Comparison of ENCODE assay signal across 8 mouse cellular contexts in the genomic region with DNA sequence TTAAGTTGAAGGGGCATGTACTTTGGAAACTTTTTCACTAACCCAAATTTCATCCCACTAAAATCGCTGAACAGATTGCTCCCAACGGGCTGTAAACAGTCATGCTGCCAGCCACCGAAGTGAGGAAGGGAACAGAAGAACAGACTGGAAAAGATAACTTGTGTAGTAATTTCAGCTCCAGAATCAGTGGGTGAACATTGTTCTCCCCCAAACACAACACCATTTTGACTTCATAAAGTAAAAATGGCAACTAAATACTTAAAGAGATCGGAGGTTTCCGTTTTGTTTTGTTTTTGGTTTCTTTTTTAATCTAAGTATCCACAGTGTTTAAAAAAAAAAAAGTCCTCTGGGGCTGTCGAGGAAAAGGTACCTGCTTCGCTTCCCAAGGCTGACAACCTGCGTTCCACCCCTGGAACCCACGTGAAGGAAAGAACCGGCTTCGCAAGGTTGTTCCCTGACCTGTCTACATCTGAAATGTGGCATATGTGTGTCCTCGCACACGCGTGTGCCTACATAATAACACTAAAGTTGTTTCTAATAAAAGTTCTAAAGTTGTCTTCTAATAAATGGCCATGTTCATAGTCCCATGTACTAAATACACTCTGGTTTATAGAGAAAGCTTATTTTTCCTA. TPM values are rescaled to one million over a fixed set of nuclear protein-coding genes. Genes with fewer than 3 reads are reported as not detected.
DNase-seq lines count a peak whose midpoint lies in the region; ATAC-seq and TF ChIP-seq lines count a peak whose summit lies in the region.

No protein-coding gene starts in this region.

- H3K9ac ChIP-seq in kidney, postnatal 0 days (ENCODE audit: low read depth, low read length), result no peak overlapping the region
- H3K9ac ChIP-seq in heart, embryonic 15.5 days, result peak overlapping the region; percentile 100; the same call in 1 of the 2 replicates
- H3K9ac ChIP-seq in lung, embryonic 15.5 days, result peak overlapping the region; percentile 15; the same call in 1 of the 2 replicates

- no peaks in the 10 kb centered on the region for H3K27me3 ChIP-seq in kidney, postnatal 0 days (ENCODE audit: insufficient read depth, low read length)
- no peaks in the 10 kb centered on the region for H3K27me3 ChIP-seq in heart, embryonic 15.5 days
- H3K27me3 ChIP-seq in lung, embryonic 15.5 days, result no peaks in the 10 kb centered on the region

- no peaks in the 10 kb centered on the region for H3K36me3 ChIP-seq in kidney, postnatal 0 days (ENCODE audit: insufficient read depth, low read length)
- no peaks in the 10 kb centered on the region for H3K36me3 ChIP-seq in heart, embryonic 15.5 days
- no peaks in the 10 kb centered on the region for H3K36me3 ChIP-seq in lung, embryonic 15.5 days

- WGBS in kidney, postnatal 0 days, result 43% methylated on average over 14 of the region's 14 CpGs
- WGBS in heart, embryonic 15.5 days, result 46% methylated on average over 14 of the region's 14 CpGs
- WGBS in lung, embryonic 15.5 days, result 42% methylated on average over 14 of the region's 14 CpGs

- peak overlapping the region; percentile 91 for H3K4me3 ChIP-seq in kidney, postnatal 0 days (replicated peaks; ENCODE audit: low read depth, low read length)
- H3K4me3 ChIP-seq in heart, embryonic 15.5 days, result peak overlapping the region; percentile 99
- H3K4me3 ChIP-seq in lung, embryonic 15.5 days, result peak overlapping the region; percentile 95

- H3K4me1 ChIP-seq in kidney, postnatal 0 days (replicated peaks; ENCODE audit: insufficient read depth, low read length), result no peaks in the 10 kb centered on the region; the same call in 1 of the 2 replicates
- peaks cover 20% of the 10 kb centered on the region for H3K4me1 ChIP-seq in heart, embryonic 15.5 days (replicated peaks)
- peaks cover 25% of the 10 kb centered on the region for H3K4me1 ChIP-seq in lung, embryonic 15.5 days

- peak; percentile 24 for DNase-seq in kidney, postnatal 0 days (ENCODE audit: low spot score)
- no peak for DNase-seq in kidney, postnatal 36 days
- peak; percentile 34 for DNase-seq in brain, adult 2 months (ENCODE audit: low read depth, low spot score)
- DNase-seq in right cerebral cortex, postnatal 10 days (ENCODE audit: low spot score in 2 of 2), result no peak
- DNase-seq in urinary bladder, postnatal 36 days (ENCODE audit: low spot score in 2 of 2), result no peak
- no peak for DNase-seq in testis, postnatal 10 days (ENCODE audit: low spot score)

- H3K27ac ChIP-seq in kidney, postnatal 0 days, result no peak overlapping the region
- peak overlapping the region; percentile 99 for H3K27ac ChIP-seq in heart, embryonic 15.5 days
- H3K27ac ChIP-seq in lung, embryonic 15.5 days, result no peak overlapping the region

- H3K9me3 ChIP-seq in kidney, postnatal 0 days (replicated peaks; ENCODE audit: low read length), result no peaks in the 10 kb centered on the region
- no peaks in the 10 kb centered on the region for H3K9me3 ChIP-seq in heart, embryonic 15.5 days (replicated peaks)
- no peaks in the 10 kb centered on the region for H3K9me3 ChIP-seq in lung, embryonic 15.5 days

- ATAC-seq in kidney, postnatal 0 days (replicated peaks; ENCODE audit: low FRiP score, low read depth), result no peak
- no peak for ATAC-seq in heart, embryonic 15.5 days (replicated peaks; ENCODE audit: insufficient number of reproducible peaks, insufficient read depth, low FRiP score, low read depth)
- ATAC-seq in lung, embryonic 15.5 days (ENCODE audit: borderline replicate concordance, extremely low read depth, low FRiP score, low TSS enrichment), result no peak

- no peak for TF ChIP-seq CTCF in kidney, postnatal 0 days (IDR thresholded peaks at IDR 0.05; ENCODE audit: low read depth)

- peak overlapping the region; percentile 81 for H3K4me2 ChIP-seq in kidney, postnatal 0 days (ENCODE audit: low read length)
- peak overlapping the region; percentile 77 for H3K4me2 ChIP-seq in heart, embryonic 15.5 days
- H3K4me2 ChIP-seq in lung, embryonic 15.5 days, result peak overlapping the region; percentile 83

RNA-seq across cellular contexts. Expression of gene Sos2, which starts 1.3 kb away (rescaled TPM):
- 7.1 and 8.4 TPM in 2 replicates for polyA plus RNA-seq in kidney, postnatal 0 days (2015; fragmentation: Nextera tagmentation; extraction: Ambion mirVana)
- 6.7 and 7.4 TPM in 2 replicates for polyA plus RNA-seq in heart, embryonic 15.5 days (2015; fragmentation: Nextera tagmentation; extraction: Ambion mirVana)
- polyA plus RNA-seq in lung, embryonic 15.5 days (2015; fragmentation: Nextera tagmentation; extraction: Ambion mirVana), result 7.5 and 8.9 TPM in 2 replicates

RNA-seq across cellular contexts. Expression of gene L2hgdh, which starts 41.8 kb away (rescaled TPM):
- polyA plus RNA-seq in kidney, postnatal 0 days (2015; fragmentation: Nextera tagmentation; extraction: Ambion mirVana), result 20.0 and 21.1 TPM in 2 replicates
- 15.4 and 16.4 TPM in 2 replicates for polyA plus RNA-seq in heart, embryonic 15.5 days (2015; fragmentation: Nextera tagmentation; extraction: Ambion mirVana)
- 14.6 and 14.9 TPM in 2 replicates for polyA plus RNA-seq in lung, embryonic 15.5 days (2015; fragmentation: Nextera tagmentation; extraction: Ambion mirVana)

RNA-seq across cellular contexts. Expression of gene Atp5s, which starts 41.8 kb away (rescaled TPM):
- polyA plus RNA-seq in kidney, postnatal 0 days (2015; fragmentation: Nextera tagmentation; extraction: Ambion mirVana), result 29.5 and 32.9 TPM in 2 replicates
- polyA plus RNA-seq in heart, embryonic 15.5 days (2015; fragmentation: Nextera tagmentation; extraction: Ambion mirVana), result 27.9 and 28.8 TPM in 2 replicates
- 28.3 and 30.0 TPM in 2 replicates for polyA plus RNA-seq in lung, embryonic 15.5 days (2015; fragmentation: Nextera tagmentation; extraction: Ambion mirVana)

Comparison
In these comparisons a context has a peak if more than half of its experiments do, and no peak if none do; other contexts are left out.
1. DNase-seq: peak in kidney, postnatal 0 days (single experiment) and brain, adult 2 months (single experiment); none in kidney, postnatal 36 days (0 of 2), right cerebral cortex, postnatal 10 days (0 of 2), urinary bladder, postnatal 36 days (0 of 2) and testis, postnatal 10 days (single experiment).
2. Peak in every context shown above with its lines, with median percentiles within 50 percentile points of each other: H3K4me2 ChIP-seq and H3K4me3 ChIP-seq.